Mouse (Mus musculus): ENCODE measurements at regions not wholly inside any gene's neighbourhood (a gene's known extent, or its start where the extent isn't known, plus 50 kb on each side); places are given as distances from the start of the nearest gene placed in this dataset.
"Not testable (repeated sequence)": the region's sequence is repeated elsewhere in the genome, so short reads cannot be mapped to it uniquely, and the experiment has no call there.

DNA sequence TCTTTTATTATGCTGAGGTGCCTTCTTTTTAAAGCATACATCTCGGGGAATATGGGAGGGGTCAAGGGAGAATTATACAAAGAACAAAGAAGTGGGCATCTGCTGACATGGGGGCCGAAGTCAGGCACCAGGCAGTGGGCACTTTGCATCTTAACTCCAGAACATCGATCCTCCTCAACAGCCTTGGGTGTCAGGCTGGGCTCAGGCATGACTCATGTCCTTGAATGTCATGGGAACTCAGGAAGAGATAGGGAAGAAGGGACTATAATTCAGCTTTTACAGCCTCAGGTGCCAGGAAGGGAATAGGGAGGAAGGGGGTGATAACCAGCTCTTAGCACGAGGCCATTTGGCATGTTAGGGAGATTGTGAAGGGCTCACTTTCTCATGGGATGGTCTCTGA, 85.6 kb upstream of the Ptprz1 start:
- DNase-seq (ENCODE audit: low read depth), result not testable (repeated sequence)

DNA sequence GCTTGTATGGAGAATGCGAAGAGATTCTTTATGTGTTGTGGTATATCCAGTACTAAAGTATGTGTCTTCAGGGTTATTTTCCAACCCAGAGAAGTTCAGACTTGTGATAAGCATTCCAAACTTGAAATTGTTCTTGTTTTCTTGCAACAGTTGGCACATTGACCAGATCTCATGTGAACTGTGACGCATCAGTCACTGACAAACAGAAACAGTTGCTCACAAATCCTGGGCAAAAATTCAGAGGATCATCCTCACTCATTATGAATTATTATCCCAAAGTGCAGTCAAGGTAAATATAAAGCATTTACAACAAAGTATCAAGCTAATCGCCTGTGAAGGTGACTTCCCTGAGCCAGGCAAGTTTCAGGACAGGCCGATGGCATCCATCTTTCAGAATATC, 83.5 kb upstream of the Ptprz1 start:
- TF ChIP-seq CTCF (IDR thresholded peaks at IDR 0.05; ENCODE audit: borderline replicate concordance, extremely low read depth, insufficient read depth, insufficient read length) (no peak), POLR2A (IDR thresholded peaks at IDR 0.05; ENCODE audit: borderline replicate concordance, extremely low read depth, insufficient read depth, insufficient read length, poor library complexity, severe bottlenecking) (no peak)
- no peak for DNase-seq (ENCODE audit: low read depth)

DNA sequence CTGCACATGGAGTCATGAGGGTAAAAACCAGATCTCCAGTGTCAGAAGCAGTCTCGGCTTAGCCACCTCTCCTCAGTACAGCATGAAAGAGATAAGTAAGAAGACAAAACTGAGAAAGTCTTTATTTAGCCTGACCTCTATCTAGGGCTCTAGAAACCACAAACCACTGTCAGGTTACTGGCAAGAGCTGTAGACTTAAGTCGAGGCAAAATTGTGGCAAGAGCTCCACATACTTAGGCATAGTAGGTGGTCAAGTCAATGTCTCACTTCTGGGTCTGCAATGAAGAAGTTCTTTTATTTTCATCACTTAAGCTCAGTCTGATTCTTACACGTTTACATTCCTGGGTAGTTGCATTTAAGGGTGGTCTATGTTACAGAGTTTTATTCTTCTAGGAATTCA, 82.7 kb upstream of the Ptprz1 start:
- no peak for TF ChIP-seq CTCF (IDR thresholded peaks at IDR 0.05; ENCODE audit: borderline replicate concordance, extremely low read depth, insufficient read depth, insufficient read length)
- TF ChIP-seq POLR2A (IDR thresholded peaks at IDR 0.05; ENCODE audit: borderline replicate concordance, extremely low read depth, insufficient read depth, insufficient read length, poor library complexity, severe bottlenecking), result no peak
- no peak for DNase-seq (ENCODE audit: low read depth)

DNA sequence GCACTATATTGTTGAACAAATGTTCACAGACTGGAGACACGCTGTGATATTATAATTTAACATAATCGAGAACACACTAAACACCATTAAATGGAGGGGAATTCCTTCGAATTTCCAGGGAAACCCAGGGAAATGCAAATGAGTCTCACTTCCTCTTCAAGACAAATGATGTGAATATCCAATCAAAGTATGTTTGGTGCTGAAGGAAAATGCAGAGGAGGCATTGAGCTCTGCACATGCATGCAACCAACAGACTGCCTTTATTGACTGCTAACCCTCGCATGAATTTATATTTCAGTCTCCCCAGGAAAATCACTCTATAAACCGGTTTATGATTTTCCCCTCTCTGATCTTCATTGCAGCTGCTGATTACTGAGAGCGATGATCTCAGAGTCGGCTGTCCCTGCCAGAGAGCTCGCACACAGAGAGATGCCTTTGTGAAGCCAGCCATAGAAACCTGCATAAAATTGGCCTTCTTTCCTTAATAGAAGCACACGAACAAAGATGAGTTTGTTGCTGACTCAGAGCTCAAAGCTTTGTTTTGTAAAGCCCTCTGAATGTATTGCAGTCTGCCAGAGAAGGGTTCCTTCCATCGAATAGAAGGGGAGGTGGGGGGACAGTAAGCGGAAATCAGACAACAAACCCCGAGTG, 81.1 kb upstream of the Ptprz1 start:
- peak; percentile 97 for DNase-seq (ENCODE audit: low read depth)
- TF ChIP-seq POLR2A (IDR thresholded peaks at IDR 0.05; ENCODE audit: borderline replicate concordance, extremely low read depth, insufficient read depth, insufficient read length, poor library complexity, severe bottlenecking) (no peak), CTCF (IDR thresholded peaks at IDR 0.05; ENCODE audit: borderline replicate concordance, extremely low read depth, insufficient read depth, insufficient read length) (no peak)

DNA sequence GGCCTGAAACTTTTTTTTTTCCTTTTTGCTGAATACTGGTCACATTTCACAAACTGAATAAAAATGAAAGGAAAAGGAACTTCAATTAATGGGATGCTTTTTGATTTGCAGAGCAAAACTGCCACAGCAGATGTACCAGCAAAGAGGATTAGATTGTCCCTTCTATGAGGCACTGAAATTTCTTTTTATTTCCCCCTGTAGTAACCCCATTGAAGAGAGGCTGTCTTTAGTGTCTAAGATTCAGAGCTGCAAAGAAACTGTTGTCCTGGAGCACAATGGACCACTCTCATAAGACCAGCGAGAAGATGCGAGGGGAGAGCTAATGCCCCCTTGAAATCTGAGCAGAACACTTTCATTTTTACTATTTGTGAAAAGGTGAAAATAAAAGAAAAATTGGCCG, 80.5 kb upstream of the Ptprz1 start:
- TF ChIP-seq CTCF (IDR thresholded peaks at IDR 0.05; ENCODE audit: borderline replicate concordance, extremely low read depth, insufficient read depth, insufficient read length), result no peak
- TF ChIP-seq POLR2A (IDR thresholded peaks at IDR 0.05; ENCODE audit: borderline replicate concordance, extremely low read depth, insufficient read depth, insufficient read length, poor library complexity, severe bottlenecking), result no peak
- peak; percentile 86 for DNase-seq (ENCODE audit: low read depth)

DNA sequence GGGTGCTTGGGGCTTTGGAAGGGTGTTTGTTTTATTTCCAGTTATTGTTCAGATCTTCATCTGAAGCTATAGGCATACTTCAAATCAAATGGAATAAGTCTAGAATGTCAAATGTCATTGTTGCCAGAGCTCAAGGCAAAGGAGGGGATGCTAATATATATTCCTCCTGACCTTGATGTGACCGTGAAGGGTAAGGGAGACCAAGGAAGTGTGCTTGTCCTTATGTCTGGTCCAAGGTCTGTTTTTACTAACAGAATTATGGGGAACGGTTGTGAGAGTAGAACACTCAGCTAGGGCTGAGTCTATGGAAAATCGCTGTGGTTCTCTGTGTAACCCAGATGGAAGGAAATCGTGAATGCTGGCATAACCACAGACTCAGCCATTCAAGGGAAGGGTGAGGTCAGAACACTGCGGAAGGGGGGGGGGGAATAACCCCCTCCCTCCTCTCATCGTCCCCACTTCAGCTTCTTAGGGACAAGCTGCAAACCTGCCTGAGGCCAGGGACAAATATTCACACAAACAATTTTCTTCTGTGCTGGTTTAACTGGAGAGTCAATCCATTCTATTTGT, 79.9 kb upstream of the Ptprz1 start:
- no peak for TF ChIP-seq CTCF (IDR thresholded peaks at IDR 0.05; ENCODE audit: borderline replicate concordance, extremely low read depth, insufficient read depth, insufficient read length)
- no peak for TF ChIP-seq POLR2A (IDR thresholded peaks at IDR 0.05; ENCODE audit: borderline replicate concordance, extremely low read depth, insufficient read depth, insufficient read length, poor library complexity, severe bottlenecking)
- peak; percentile 85 for DNase-seq (ENCODE audit: low read depth)

DNA sequence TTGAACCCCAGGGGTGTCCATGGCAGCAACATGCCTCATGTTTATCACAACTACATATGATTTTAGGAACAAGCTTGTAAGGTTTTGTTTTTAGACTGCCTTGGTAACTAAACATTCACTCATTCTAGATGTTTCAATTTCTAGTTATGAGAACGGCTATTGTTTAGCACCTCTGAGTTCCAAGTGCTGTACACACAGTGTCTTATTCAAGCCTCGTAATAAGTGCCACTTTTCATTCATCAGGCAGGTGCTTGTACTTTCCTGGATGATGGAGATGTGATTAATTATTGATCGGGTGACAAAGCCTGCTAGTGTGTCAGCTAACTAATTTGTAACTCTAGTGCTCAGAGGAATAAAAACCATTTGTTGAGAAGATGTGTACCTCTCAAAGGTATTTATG, 73.4 kb upstream of the Ptprz1 start:
- TF ChIP-seq POLR2A (IDR thresholded peaks at IDR 0.05; ENCODE audit: borderline replicate concordance, extremely low read depth, insufficient read depth, insufficient read length, poor library complexity, severe bottlenecking), result no peak
- no peak for TF ChIP-seq CTCF (IDR thresholded peaks at IDR 0.05; ENCODE audit: borderline replicate concordance, extremely low read depth, insufficient read depth, insufficient read length)

DNA sequence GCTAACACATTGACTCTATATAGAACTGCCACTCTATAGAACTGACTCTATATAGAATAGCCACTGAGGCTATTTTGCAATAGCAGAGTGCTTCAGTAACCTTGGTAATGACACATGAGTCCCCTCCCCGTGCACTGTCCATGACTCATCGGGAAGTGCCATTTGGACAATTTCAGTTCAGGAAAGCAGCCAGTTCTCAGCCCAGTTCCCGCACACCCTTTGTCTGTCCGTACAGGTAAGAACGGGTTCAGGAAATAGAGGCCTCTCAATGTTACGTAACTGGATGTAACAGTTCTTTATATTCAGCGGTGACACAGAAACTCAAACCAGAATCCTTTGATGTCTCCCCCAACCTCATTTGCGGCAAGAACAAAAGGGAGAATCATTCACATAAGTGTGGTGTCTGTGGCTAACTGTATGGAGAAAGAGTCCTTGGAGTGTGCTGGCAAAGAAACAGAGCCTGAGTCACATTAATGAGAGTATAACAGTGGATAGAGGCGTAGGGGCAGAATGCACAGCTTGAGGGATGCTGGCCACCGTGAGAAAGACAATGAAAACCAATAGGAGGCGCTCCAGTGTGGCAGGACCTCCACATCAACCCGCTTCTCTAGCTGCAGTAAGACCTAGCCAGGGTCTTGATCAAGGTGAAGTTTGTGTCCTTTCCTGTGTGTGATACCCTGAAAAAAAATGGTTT, 72.8 kb upstream of the Ptprz1 start:
- DNase-seq (ENCODE audit: low read depth), result peak; percentile 70
- peak; percentile 31; the same call in 1 of the 2 replicates for TF ChIP-seq CTCF (IDR thresholded peaks at IDR 0.05; ENCODE audit: borderline replicate concordance, extremely low read depth, insufficient read depth, insufficient read length)
- TF ChIP-seq POLR2A (IDR thresholded peaks at IDR 0.05; ENCODE audit: borderline replicate concordance, extremely low read depth, insufficient read depth, insufficient read length, poor library complexity, severe bottlenecking), result no peak

More for the DNA sequence above, 73.4 kb upstream of the Ptprz1 start:
- peak; percentile 39 for DNase-seq (ENCODE audit: low read depth)

DNA sequence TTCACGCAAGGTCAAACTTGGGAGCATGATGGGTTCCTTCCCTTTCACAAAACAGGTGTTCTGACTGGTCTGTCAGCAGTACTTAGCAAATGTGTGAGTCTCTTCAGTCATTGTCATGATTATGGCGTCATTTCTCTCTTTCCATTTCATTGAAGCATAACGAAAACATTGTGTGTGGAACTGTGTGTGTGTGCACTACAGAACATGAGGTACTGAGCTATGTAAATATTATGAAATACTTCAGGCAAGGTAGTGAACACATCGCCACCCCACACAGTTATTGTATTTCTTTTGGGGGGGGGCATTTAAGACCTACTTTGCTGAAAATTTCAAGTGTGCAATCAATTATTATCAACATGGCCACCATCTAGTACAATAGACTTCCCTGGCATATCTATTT, 71.4 kb upstream of the Ptprz1 start:
- no peak for DNase-seq (ENCODE audit: low read depth)
- TF ChIP-seq POLR2A (IDR thresholded peaks at IDR 0.05; ENCODE audit: borderline replicate concordance, extremely low read depth, insufficient read depth, insufficient read length, poor library complexity, severe bottlenecking), result no peak
- no peak for TF ChIP-seq CTCF (IDR thresholded peaks at IDR 0.05; ENCODE audit: borderline replicate concordance, extremely low read depth, insufficient read depth, insufficient read length)

DNA sequence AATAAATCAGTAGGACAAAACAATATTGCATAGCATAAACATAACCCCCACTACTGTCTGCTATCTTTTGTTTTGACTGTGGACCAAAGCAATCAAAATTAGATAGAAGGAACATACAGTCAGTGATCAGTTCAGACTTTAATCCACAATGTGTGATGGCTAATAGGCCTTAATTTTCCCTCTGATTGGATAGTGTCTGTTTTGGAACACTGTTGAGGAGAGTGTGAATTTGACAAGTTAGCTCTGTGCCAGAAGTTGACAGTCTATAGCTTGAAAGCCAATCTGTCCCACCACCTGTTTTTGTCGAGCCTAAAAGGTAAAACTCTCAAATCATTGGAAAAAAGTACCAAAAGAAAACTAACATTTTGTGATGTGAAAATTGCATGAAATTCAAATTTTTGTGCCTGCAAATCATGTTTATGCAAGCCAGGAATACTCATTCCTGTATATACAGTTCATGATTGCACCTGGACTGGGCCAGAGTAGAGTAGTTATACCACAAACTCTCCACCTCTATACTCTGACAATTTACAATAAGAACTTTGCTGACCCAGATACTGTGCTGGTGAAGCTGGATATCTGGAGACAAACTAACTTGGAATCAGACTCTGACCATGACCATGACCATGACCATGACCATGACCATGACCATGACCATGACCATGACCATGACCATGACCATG, 50.1 kb upstream of the Ptprz1 start:
- TF ChIP-seq POLR2A (IDR thresholded peaks at IDR 0.05; ENCODE audit: borderline replicate concordance, extremely low read depth, insufficient read depth, insufficient read length, poor library complexity, severe bottlenecking) (no peak), CTCF (IDR thresholded peaks at IDR 0.05; ENCODE audit: borderline replicate concordance, extremely low read depth, insufficient read depth, insufficient read length) (no peak)
- peak; percentile 80 for DNase-seq (ENCODE audit: low read depth)
